Mouse (Mus musculus) liver, embryonic 16.5 days (tissue): ENCODE results near the gene Asb1. TPM values are rescaled to one million over a fixed set of nuclear protein-coding genes. Genes with fewer than 3 reads are reported as not detected.

Experiments used
- ATAC-seq: fragments of 200-750 bp; cut with Nextera tagmentation; 2 replicates; pipeline ENCODE4 v1.8.0; 2017; ENCODE audit warnings: low read depth, mild to moderate bottlenecking, moderate number of reproducible peaks, moderate library complexity
- H3K27ac ChIP-seq: fragments of 300-500 bp; sonication (generic); 2 replicates; pipeline ENCODE4 v1.5.1; 2014; ENCODE audit warnings: mild to moderate bottlenecking, low read length
- H3K27me3 ChIP-seq: fragments of 300-500 bp; sonication (generic); 2 replicates; pipeline ENCODE4 v1.6.1; 2014; ENCODE audit warnings: low read depth, low read length, mixed read lengths; ENCODE audit not compliant: control insufficient read depth, insufficient read depth
- H3K36me3 ChIP-seq: fragments of 300-500 bp; sonication (generic); 2 replicates; pipeline ENCODE4 v1.6.1; 2014; ENCODE audit warnings: mild to moderate bottlenecking; ENCODE audit not compliant: control insufficient read depth, insufficient read depth
- H3K4me1 ChIP-seq: fragments of 300-500 bp; sonication (generic); 2 replicates; pipeline ENCODE4 v1.6.1; 2014; ENCODE audit warnings: low read depth, low read length, mixed read lengths; ENCODE audit not compliant: control insufficient read depth
- H3K4me2 ChIP-seq: fragments of 300-500 bp; sonication (generic); 2 replicates; pipeline ENCODE4 v1.6.1; 2014; ENCODE audit warnings: low read depth, low read length, mixed read lengths
- H3K4me3 ChIP-seq: fragments of 300-500 bp; sonication (generic); 2 replicates; pipeline ENCODE4 v1.5.1; 2014; ENCODE audit warnings: low read depth, mild to moderate bottlenecking, low read length
- H3K9ac ChIP-seq: fragments of 300-500 bp; sonication (generic); 2 replicates; pipeline ENCODE4 v1.6.1; 2014; ENCODE audit warnings: low read depth, low read length
- H3K9me3 ChIP-seq: fragments of 300-500 bp; sonication (generic); replicated peaks from 2 replicates; pipeline ENCODE4 v1.6.1; 2016; ENCODE audit warnings: low read length; ENCODE audit not compliant: control insufficient read depth
- WGBS: fragments of 180-500 bp; shearing (Covaris S2); extraction: QIAGEN DNeasy Blood & Tissue Kit; methylation state at CpG from one replicate; pipeline ENCODE4 v1.1.7; 2014; ENCODE audit not compliant: insufficient replicate concordance; 5-methylcytosine and 5-hydroxymethylcytosine counted together
- polyA plus RNA-seq: library from polyadenylated mRNA; unstranded; fragments of >200 nt; fragmentation: Nextera tagmentation; extraction: Ambion mirVana; gene quantifications from 2 replicates; pipeline ENCODE4 v1.2.1, GENCODE M21; 2015

Gene Asb1
- polyA plus RNA-seq, 1 experiment from 2014 or later, result 9.2 TPM

- Histone ChIP-seq H3K9me3 (no peaks in the 10 kb centered on the region), H3K36me3 (no peaks in the 10 kb centered on the region), H3K27ac (no peak overlapping the region), H3K4me2 (no peak overlapping the region), H3K4me3 (no peak overlapping the region), H3K9ac (no peak overlapping the region), H3K27me3 (no peaks in the 10 kb centered on the region), H3K4me1 (no peaks in the 10 kb centered on the region)
- WGBS, result 16% methylated on average over 10 of the region's 10 CpGs
- peak; percentile 60; the same call in 1 of the 2 replicates for ATAC-seq
Measured at GRCm38 (mm10) chr1:91523759-91524158, 16.6 kb upstream of the Asb1 start.

GRCm38 (mm10) chr1:91525838-91526237 is 14.5 kb upstream of the Asb1 start:
- Histone ChIP-seq H3K4me3 (no peak overlapping the region), H3K27ac (no peak overlapping the region), H3K9me3 (no peaks in the 10 kb centered on the region), H3K27me3 (no peaks in the 10 kb centered on the region), H3K9ac (no peak overlapping the region), H3K4me2 (no peak overlapping the region), H3K36me3 (no peaks in the 10 kb centered on the region), H3K4me1 (no peaks in the 10 kb centered on the region)
- ATAC-seq, result no peak
- WGBS, result 90% methylated on average over 14 of the region's 14 CpGs

GRCm38 (mm10) chr1:91530166-91530565 is 10.2 kb upstream of the Asb1 start:
- no peak for ATAC-seq
- H3K9me3 ChIP-seq, result no peaks in the 10 kb centered on the region
- no peak overlapping the region for H3K4me3 ChIP-seq
- H3K4me1 ChIP-seq, result peaks cover 27% of the 10 kb centered on the region
- H3K27me3 ChIP-seq, result no peaks in the 10 kb centered on the region
- WGBS, result 71% methylated on average over 9 of the region's 9 CpGs
- no peak overlapping the region for H3K4me2 ChIP-seq
- no peaks in the 10 kb centered on the region for H3K36me3 ChIP-seq
- H3K9ac ChIP-seq, result no peak overlapping the region
- H3K27ac ChIP-seq, result no peak overlapping the region

GRCm38 (mm10) chr1:91532243-91532642 is 8.1 kb upstream of the Asb1 start:
- Histone ChIP-seq H3K36me3 (no peaks in the 10 kb centered on the region), H3K4me1 (peaks cover 31% of the 10 kb centered on the region), H3K27me3 (no peaks in the 10 kb centered on the region), H3K9ac (no peak overlapping the region), H3K4me2 (no peak overlapping the region), H3K4me3 (no peak overlapping the region), H3K9me3 (no peaks in the 10 kb centered on the region), H3K27ac (peak overlapping the region; percentile 82)
- 87% methylated on average over 4 of the region's 4 CpGs for WGBS
- ATAC-seq, result no peak

- ATAC-seq, result peak; percentile 53
- H3K27me3 ChIP-seq, result no peaks in the 10 kb centered on the region
- H3K9ac ChIP-seq, result peak overlapping the region; percentile 56
- peak overlapping the region; percentile 82 for H3K27ac ChIP-seq
- peak overlapping the region; percentile 59 for H3K4me2 ChIP-seq
- no peak overlapping the region for H3K4me3 ChIP-seq
- H3K4me1 ChIP-seq, result peaks cover 33% of the 10 kb centered on the region
- no peaks in the 10 kb centered on the region for H3K36me3 ChIP-seq
- WGBS, result 68% methylated on average over 5 of the region's 5 CpGs
- H3K9me3 ChIP-seq, result no peaks in the 10 kb centered on the region
Measured at GRCm38 (mm10) chr1:91532892-91533291, 7.5 kb upstream of the Asb1 start.

- Histone ChIP-seq H3K27ac (peak overlapping the region; percentile 82), H3K4me2 (peak overlapping the region; percentile 59)
Measured at GRCm38 (mm10) chr1:91533483-91533882, 6.9 kb upstream of the Asb1 start.

GRCm38 (mm10) chr1:91533961-91534723 is 6.2 kb upstream of the Asb1 start:
- Histone ChIP-seq H3K9me3 (no peaks in the 10 kb centered on the region), H3K27ac (peak overlapping the region; percentile 82), H3K4me3 (peak overlapping the region; percentile 39), H3K9ac (peak overlapping the region; percentile 57), H3K4me2 (peak overlapping the region; percentile 59), H3K36me3 (no peaks in the 10 kb centered on the region), H3K4me1 (peaks cover 45% of the 10 kb centered on the region), H3K27me3 (no peaks in the 10 kb centered on the region)
- WGBS, result 62% methylated on average over 19 of the region's 19 CpGs
- peak; percentile 5 for ATAC-seq

More at GRCm38 (mm10) chr1:91533483-91533882, 6.9 kb upstream of the Asb1 start:
- H3K36me3 ChIP-seq, result no peaks in the 10 kb centered on the region
- ATAC-seq, result peak; percentile 97
- H3K4me1 ChIP-seq, result peaks cover 39% of the 10 kb centered on the region
- H3K9me3 ChIP-seq, result no peaks in the 10 kb centered on the region
- H3K27me3 ChIP-seq, result no peaks in the 10 kb centered on the region
- 42% methylated on average over 2 of the region's 2 CpGs for whole genome bisulfite sequencing
- H3K4me3 ChIP-seq, result peak overlapping the region; percentile 39
- H3K9ac ChIP-seq, result peak overlapping the region; percentile 57

- Histone ChIP-seq H3K36me3 (no peaks in the 10 kb centered on the region), H3K4me1 (peaks cover 61% of the 10 kb centered on the region), H3K9me3 (no peaks in the 10 kb centered on the region), H3K27ac (peak overlapping the region; percentile 96), H3K4me3 (no peak overlapping the region), H3K27me3 (no peaks in the 10 kb centered on the region), H3K9ac (no peak overlapping the region), H3K4me2 (peak overlapping the region; percentile 89)
- no peak for ATAC-seq
- 48% methylated on average over 22 of the region's 22 CpGs for WGBS
Measured at GRCm38 (mm10) chr1:91537786-91538569, 2.4 kb upstream of the Asb1 start.

GRCm38 (mm10) chr1:91538570-91538929 is 1.8 kb upstream of the Asb1 start:
- peak overlapping the region; percentile 96 for H3K27ac ChIP-seq
- peaks cover 59% of the 10 kb centered on the region for H3K4me1 ChIP-seq
- peak overlapping the region; percentile 89 for H3K4me2 ChIP-seq
- no peaks in the 10 kb centered on the region for H3K27me3 ChIP-seq
- no peaks in the 10 kb centered on the region for H3K36me3 ChIP-seq
- H3K9ac ChIP-seq, result 0 out of 2 replicates have a peak overlapping the region, but pooled peaks have one; percentile 26
- H3K4me3 ChIP-seq, result no peak overlapping the region; the same call in 1 of the 2 replicates
- 50% methylated on average over 1 of the region's 1 CpGs for WGBS
- ATAC-seq, result no peak
- no peaks in the 10 kb centered on the region for H3K9me3 ChIP-seq
